Mouse (Mus musculus) olfactory bulb, adult 2 months (tissue): ENCODE data around the gene Matn1.

Experiments
- CTCF ChIP-seq: fragments of 200-500 bp; IDR thresholded peaks from 2 replicates; pipeline ENCODE4 v1.5.1; 2012; ENCODE audit warnings: low read depth, mild to moderate bottlenecking, low read length, moderate library complexity; ENCODE audit not compliant: insufficient read depth
- POLR2A ChIP-seq: fragments of 200-500 bp; IDR thresholded peaks from 2 replicates; pipeline ENCODE4 v1.6.1; 2012; ENCODE audit warnings: mild to moderate bottlenecking, low read depth, low read length, moderate library complexity; ENCODE audit not compliant: insufficient read depth

DNA sequence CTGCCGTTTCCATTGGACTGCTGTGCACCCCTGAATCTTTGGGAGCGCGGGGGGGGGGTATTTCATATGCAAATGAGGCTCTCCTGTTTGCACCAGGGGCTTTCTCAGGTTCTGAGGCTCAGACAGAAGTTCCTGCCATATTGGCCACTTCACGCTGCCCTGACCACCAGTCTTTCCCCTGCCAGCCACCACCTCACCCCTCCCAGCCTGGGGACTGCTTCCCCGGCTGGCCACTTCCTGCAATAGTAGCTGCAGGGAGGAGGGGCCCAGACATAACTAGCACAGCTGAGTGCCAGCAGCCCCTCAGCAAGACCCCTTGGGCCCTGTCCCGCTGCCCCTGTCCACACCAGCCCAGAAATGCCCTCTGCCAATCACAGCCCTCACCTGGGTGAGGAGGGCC is 17.9 kb upstream of the Matn1 start:
- TF ChIP-seq CTCF (no peak), POLR2A (no peak)
